ENCODE assay signal across 8 mouse cellular contexts in genomic region chr6:94053920-94054319, GRCm38 (mm10).
A peak's percentile ranks its signal among the peaks of the same experiment; 100 is the strongest.
DNase-seq lines count a peak whose midpoint lies in the region; ATAC-seq lines count a peak whose summit lies in the region.

No protein-coding gene starts in this region.

- peak; percentile 48 for DNase-seq in kidney, adult 18-20 months
- no peak for DNase-seq in kidney, adult 11 months
- DNase-seq in Muller cell, postnatal 12 days (ENCODE audit: inconsistent ontology term) = peak; percentile 63
- peak; percentile 39 to 54 for DNase-seq in cerebellum, adult 18-20 months
- DNase-seq in frontal cortex, postnatal 36 days (ENCODE audit: low spot score in 2 of 2) = peak; percentile 56 to 71
- peak; percentile 48 to 62 for DNase-seq in left cerebral cortex, postnatal 10 days (ENCODE audit: extremely low spot score in 1 of 2, low spot score in 2 of 2)
- DNase-seq in right cerebral cortex, postnatal 14 days = peak; percentile 68

- intact Hi-C loops in left cerebral cortex, postnatal 10 days (cut with DNase I) = loop anchor here (10.0 kb wide), 1 partner anchor 1269 kb away; no protein-coding TSS in a partner anchor

- no peak for ATAC-seq in erythroid progenitor cell, adult 5-6 weeks (replicated peaks; ENCODE audit: low FRiP score, poor library complexity, severe bottlenecking)
